Comparison of ENCODE assay signal across 22 mouse cellular contexts in genomic region chr2:93683674-93684073, GRCm38 (mm10). TPM values are rescaled to one million over a fixed set of nuclear protein-coding genes. Genes with fewer than 3 reads are reported as not detected.
DNase-seq lines count a peak whose midpoint lies in the region; ATAC-seq and TF ChIP-seq lines count a peak whose summit lies in the region.
"Had no signal": no experiment of that assay in that cellular context is flagged by ENCODE, and none has a peak within 500 bp of the region (broad histone marks: within the 10 kb centered on the region; RNA-seq: fewer than 3 reads in every experiment).

No protein-coding gene starts in this region.

- no peaks in the 10 kb centered on the region for H3K36me3 ChIP-seq in forebrain, postnatal 0 days (ENCODE audit: insufficient read depth)
- no peaks in the 10 kb centered on the region for H3K36me3 ChIP-seq in forebrain, embryonic 15.5 days
- H3K36me3 ChIP-seq in kidney, postnatal 0 days (ENCODE audit: insufficient read depth, low read length), result no peaks in the 10 kb centered on the region
- H3K36me3 ChIP-seq in liver, embryonic 11.5 days (ENCODE audit: control insufficient read depth, insufficient read depth, low read length), result no peaks in the 10 kb centered on the region
- H3K36me3 ChIP-seq: liver, embryonic 15.5 days; lung, embryonic 15.5 days; neural tube, embryonic 15.5 days had no signal

- ATAC-seq in forebrain, postnatal 0 days, result peak; percentile 66
- no peak for ATAC-seq in forebrain, embryonic 15.5 days (replicated peaks)
- ATAC-seq in kidney, postnatal 0 days (replicated peaks; ENCODE audit: low FRiP score, low read depth), result no peak
- no peak for ATAC-seq in liver, embryonic 11.5 days (replicated peaks; ENCODE audit: low FRiP score)

- no peak overlapping the region for H3K4me3 ChIP-seq in forebrain, postnatal 0 days (ENCODE audit: low read depth, low read length)
- H3K4me3 ChIP-seq in forebrain, embryonic 15.5 days, result no peak overlapping the region
- no peak overlapping the region for H3K4me3 ChIP-seq in kidney, postnatal 0 days (replicated peaks; ENCODE audit: low read depth, low read length)
- no peak overlapping the region for H3K4me3 ChIP-seq in liver, embryonic 11.5 days (ENCODE audit: low read depth, low read length)
- H3K4me3 ChIP-seq: liver, embryonic 15.5 days; lung, embryonic 15.5 days; neural tube, embryonic 15.5 days had no signal

- no peaks in the 10 kb centered on the region for H3K9me3 ChIP-seq in forebrain, postnatal 0 days (ENCODE audit: low read length)
- H3K9me3 ChIP-seq in forebrain, embryonic 15.5 days, result no peaks in the 10 kb centered on the region
- H3K9me3 ChIP-seq in kidney, postnatal 0 days (replicated peaks; ENCODE audit: low read length), result no peaks in the 10 kb centered on the region
- H3K9me3 ChIP-seq in liver, embryonic 11.5 days (ENCODE audit: control insufficient read depth, low read length), result no peaks in the 10 kb centered on the region
- H3K9me3 ChIP-seq: liver, embryonic 15.5 days; lung, embryonic 15.5 days; neural tube, embryonic 15.5 days had no signal

- no peaks in the 10 kb centered on the region for H3K4me1 ChIP-seq in forebrain, postnatal 0 days (ENCODE audit: insufficient read depth)
- peaks cover 2% of the 10 kb centered on the region; the same call in 1 of the 2 replicates for H3K4me1 ChIP-seq in forebrain, embryonic 15.5 days
- no peaks in the 10 kb centered on the region for H3K4me1 ChIP-seq in kidney, postnatal 0 days (replicated peaks; ENCODE audit: insufficient read depth, low read length)
- peaks cover 2% of the 10 kb centered on the region; the same call in 1 of the 2 replicates for H3K4me1 ChIP-seq in liver, embryonic 11.5 days (replicated peaks; ENCODE audit: control insufficient read depth, insufficient read depth, low read length)
- H3K4me1 ChIP-seq: liver, embryonic 15.5 days; lung, embryonic 15.5 days; neural tube, embryonic 15.5 days had no signal

- WGBS in forebrain, postnatal 0 days, result 48% methylated on average over 8 of the region's 8 CpGs
- 50% methylated on average over 8 of the region's 8 CpGs for WGBS in forebrain, embryonic 15.5 days
- 60% methylated on average over 8 of the region's 8 CpGs for WGBS in kidney, postnatal 0 days
- WGBS in liver, embryonic 11.5 days, result 73% methylated on average over 8 of the region's 8 CpGs

- H3K4me2 ChIP-seq in forebrain, postnatal 0 days (ENCODE audit: low read depth), result no peak overlapping the region
- no peak overlapping the region for H3K4me2 ChIP-seq in forebrain, embryonic 15.5 days (replicated peaks)
- no peak overlapping the region for H3K4me2 ChIP-seq in kidney, postnatal 0 days (ENCODE audit: low read length)
- no peak overlapping the region for H3K4me2 ChIP-seq in liver, embryonic 11.5 days
- H3K4me2 ChIP-seq: hindbrain, embryonic 14.5 days; liver, embryonic 15.5 days; lung, embryonic 15.5 days; neural tube, embryonic 15.5 days had no signal

- TF ChIP-seq CTCF in forebrain, postnatal 0 days (IDR thresholded peaks at IDR 0.05; ENCODE audit: low read depth), result no peak
- no peak for TF ChIP-seq CTCF in kidney, postnatal 0 days (IDR thresholded peaks at IDR 0.05; ENCODE audit: low read depth)

- no peak overlapping the region for H3K9ac ChIP-seq in forebrain, postnatal 0 days
- no peak overlapping the region for H3K9ac ChIP-seq in forebrain, embryonic 15.5 days (replicated peaks)
- no peak overlapping the region for H3K9ac ChIP-seq in kidney, postnatal 0 days (ENCODE audit: low read depth, low read length)
- no peak overlapping the region for H3K9ac ChIP-seq in liver, embryonic 11.5 days (ENCODE audit: low read depth, low read length)
- H3K9ac ChIP-seq: hindbrain, embryonic 14.5 days; liver, embryonic 15.5 days; lung, embryonic 15.5 days; neural tube, embryonic 15.5 days had no signal

- peak; percentile 17 for DNase-seq in forebrain, postnatal 0 days
- DNase-seq in kidney, postnatal 0 days (ENCODE audit: low spot score), result peak; percentile 17
- DNase-seq in kidney, adult 8-10 months, result no peak
- DNase-seq in right cerebral cortex, postnatal 14 days, result peak; percentile 34
- DNase-seq in right cerebral cortex, adult 18-20 months, result no peak
- no peak for DNase-seq in cerebellum, postnatal 10 days
- DNase-seq in liver, embryonic 11.5 days (ENCODE audit: low spot score), result no peak
- DNase-seq: cerebellum, adult 18-20 months; cerebellum, postnatal 25 days; gastrocnemius, postnatal 10 days; kidney, adult 2 months; kidney, postnatal 36 days; layer of hippocampus, postnatal 36 days; right cerebral cortex, postnatal 4 days; thymus, postnatal 25 days had no signal

- H3K27me3 ChIP-seq in forebrain, postnatal 0 days (ENCODE audit: insufficient read depth, low read length), result no peaks in the 10 kb centered on the region
- H3K27me3 ChIP-seq in forebrain, embryonic 15.5 days, result no peaks in the 10 kb centered on the region
- H3K27me3 ChIP-seq in kidney, postnatal 0 days (ENCODE audit: insufficient read depth, low read length), result 0 out of 2 replicates have a peak, but pooled peaks cover 5% of the 10 kb centered on the region
- H3K27me3 ChIP-seq in liver, embryonic 11.5 days (replicated peaks; ENCODE audit: control insufficient read depth, insufficient read depth, low read length), result no peaks in the 10 kb centered on the region
- H3K27me3 ChIP-seq: liver, embryonic 15.5 days; lung, embryonic 15.5 days; neural tube, embryonic 15.5 days had no signal

- no peak overlapping the region for H3K27ac ChIP-seq in forebrain, postnatal 0 days (ENCODE audit: low read depth, low read length)
- H3K27ac ChIP-seq in forebrain, embryonic 15.5 days (replicated peaks), result no peak overlapping the region
- H3K27ac ChIP-seq in kidney, postnatal 0 days, result no peak overlapping the region
- no peak overlapping the region for H3K27ac ChIP-seq in liver, embryonic 11.5 days (ENCODE audit: low read depth, low read length)
- H3K27ac ChIP-seq: hindbrain, embryonic 14.5 days; liver, embryonic 15.5 days; lung, embryonic 15.5 days; macrophage; neural tube, embryonic 15.5 days had no signal

RNA-seq across cellular contexts. Expression of gene Alx4, which starts 41.5 kb away (rescaled TPM):
- total RNA-seq in forebrain, postnatal 0 days (2014; rRNA removed), result 2.6 and 4.2 TPM in 2 replicates
- polyA plus RNA-seq in forebrain, postnatal 0 days (2015; fragmentation: Nextera tagmentation; extraction: Ambion mirVana), result 0.58 and 0.72 TPM in 2 replicates
- 0.65 and 0.85 TPM in 2 replicates for polyA plus RNA-seq in forebrain, embryonic 15.5 days (2015; fragmentation: Nextera tagmentation; extraction: Ambion mirVana)
- polyA plus RNA-seq in kidney, postnatal 0 days (2015; fragmentation: Nextera tagmentation; extraction: Ambion mirVana), result 0.13 and 0.19 TPM in 2 replicates
- 0.97 and 1.7 TPM in 2 replicates for polyA plus RNA-seq in liver, embryonic 11.5 days (2014; fragmentation: Nextera tagmentation; extraction: Ambion mirVana)
- polyA plus RNA-seq: macrophage; stomach, embryonic 14.5 days had no signal

Comparison
In these comparisons a context has a peak if more than half of its experiments do, and no peak if none do; other contexts are left out.
1. DNase-seq: peak in forebrain, postnatal 0 days (single experiment), kidney, postnatal 0 days (single experiment) and right cerebral cortex, postnatal 14 days (single experiment); none in kidney, adult 8-10 months (0 of 2), right cerebral cortex, adult 18-20 months (single experiment), cerebellum, postnatal 10 days (0 of 2) and liver, embryonic 11.5 days (single experiment).